23 mouse cellular contexts compared by ENCODE assay signal in the genomic region with DNA sequence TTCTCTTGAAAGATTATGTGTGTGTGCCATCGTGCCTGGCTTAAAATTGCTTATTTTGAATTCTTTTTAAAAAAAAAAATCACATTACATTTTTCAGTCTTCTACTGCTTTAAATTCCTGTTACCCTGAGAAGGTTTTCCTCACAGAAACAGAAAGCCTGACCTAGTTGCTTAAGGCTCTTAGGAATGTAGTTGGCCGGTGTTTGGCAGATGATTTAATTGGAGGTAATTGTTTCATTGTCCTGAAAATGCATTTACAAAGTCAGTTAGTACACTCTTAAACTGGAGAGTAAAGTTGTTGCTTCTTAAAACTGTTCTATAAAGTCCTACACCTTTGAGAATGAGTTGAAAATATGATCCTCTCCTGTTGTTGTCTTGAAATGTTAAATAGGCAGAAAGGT. TPM values are rescaled to one million over a fixed set of nuclear protein-coding genes. Genes with fewer than 3 reads are reported as not detected.
DNase-seq lines count a peak whose midpoint lies in the region; ATAC-seq lines count a peak whose summit lies in the region.
"Had no signal": no experiment of that assay in that cellular context is flagged by ENCODE, and none has a peak within 500 bp of the region (broad histone marks: within the 10 kb centered on the region; RNA-seq: fewer than 3 reads in every experiment).

No protein-coding gene starts in this region.

- H3K27ac ChIP-seq in embryonic facial prominence, embryonic 14.5 days (replicated peaks; ENCODE audit: low read depth, low read length): no peak overlapping the region
- H3K27ac ChIP-seq in embryonic facial prominence, embryonic 10.5 days (replicated peaks): no peak overlapping the region
- H3K27ac ChIP-seq: embryonic facial prominence, embryonic 13.5 days; forebrain, embryonic 13.5 days; forebrain, embryonic 15.5 days had no signal

- no peaks in the 10 kb centered on the region for H3K27me3 ChIP-seq in embryonic facial prominence, embryonic 14.5 days (replicated peaks; ENCODE audit: control insufficient read depth, insufficient read depth, low read length)
- H3K27me3 ChIP-seq in embryonic facial prominence, embryonic 10.5 days (replicated peaks; ENCODE audit: low read depth, poor library complexity, severe bottlenecking): no peaks in the 10 kb centered on the region
- H3K27me3 ChIP-seq: CH12.LX; embryonic facial prominence, embryonic 13.5 days; forebrain, embryonic 13.5 days; forebrain, embryonic 15.5 days had no signal

- no peak overlapping the region for H3K4me2 ChIP-seq in embryonic facial prominence, embryonic 14.5 days (ENCODE audit: low read depth, low read length)
- H3K4me2 ChIP-seq: embryonic facial prominence, embryonic 13.5 days; forebrain, embryonic 13.5 days; forebrain, embryonic 15.5 days had no signal

- no peaks in the 10 kb centered on the region for H3K9me3 ChIP-seq in embryonic facial prominence, embryonic 14.5 days (ENCODE audit: control insufficient read depth, low read length)
- H3K9me3 ChIP-seq in embryonic facial prominence, embryonic 10.5 days: no peaks in the 10 kb centered on the region
- H3K9me3 ChIP-seq: embryonic facial prominence, embryonic 13.5 days; forebrain, embryonic 13.5 days; forebrain, embryonic 15.5 days; G1E had no signal

- H3K9ac ChIP-seq in embryonic facial prominence, embryonic 14.5 days (ENCODE audit: low read depth, low read length): no peak overlapping the region
- H3K9ac ChIP-seq: embryonic facial prominence, embryonic 13.5 days; forebrain, embryonic 13.5 days; forebrain, embryonic 15.5 days; forebrain, postnatal 0 days had no signal

- no peak for ATAC-seq in embryonic facial prominence, embryonic 14.5 days (ENCODE audit: low read depth)
- ATAC-seq: CD4-positive, CD25-positive, alpha-beta regulatory T cell, adult 4 months; forebrain, embryonic 13.5 days; forebrain, embryonic 15.5 days; forebrain, postnatal 0 days had no signal

- H3K36me3 ChIP-seq in embryonic facial prominence, embryonic 14.5 days (ENCODE audit: control insufficient read depth, insufficient read depth, low read length): peaks cover 82% of the 10 kb centered on the region
- peaks cover 94% of the 10 kb centered on the region for H3K36me3 ChIP-seq in embryonic facial prominence, embryonic 10.5 days (replicated peaks)

- H3K4me3 ChIP-seq in embryonic facial prominence, embryonic 14.5 days (ENCODE audit: low read depth, low read length): no peak overlapping the region
- no peak overlapping the region for H3K4me3 ChIP-seq in embryonic facial prominence, embryonic 10.5 days
- H3K4me3 ChIP-seq: embryonic facial prominence, embryonic 13.5 days; forebrain, embryonic 13.5 days; forebrain, embryonic 15.5 days had no signal

- WGBS in embryonic facial prominence, embryonic 14.5 days: 77% methylated on average over 2 of the region's 2 CpGs
- WGBS in embryonic facial prominence, embryonic 10.5 days: 80% methylated on average over 2 of the region's 2 CpGs

- DNase-seq in embryonic facial prominence, embryonic 14.5 days (ENCODE audit: low spot score): peak; percentile 12
- no peak for DNase-seq in embryonic facial prominence, embryonic 10.5 days (ENCODE audit: low spot score)
- peak; percentile 77 for DNase-seq in Muller cell, postnatal 12 days (ENCODE audit: inconsistent ontology term)
- peak; percentile 80 for DNase-seq in retina, postnatal 1 day
- DNase-seq in urinary bladder, postnatal 10 days (ENCODE audit: low spot score): no peak
- DNase-seq: adrenal gland, adult 2 months; adrenal gland, postnatal 10 days; adrenal gland, postnatal 25 days; B cell, adult 2 months; cerebellum, adult 11 months; cerebellum, adult 18-20 months; cerebellum, adult 8-10 months; cerebellum, postnatal 10 days; cerebellum, postnatal 25 days; forebrain, postnatal 0 days had no signal

- no peaks in the 10 kb centered on the region for H3K4me1 ChIP-seq in embryonic facial prominence, embryonic 14.5 days (ENCODE audit: control insufficient read depth, insufficient read depth, low read length)
- no peaks in the 10 kb centered on the region for H3K4me1 ChIP-seq in embryonic facial prominence, embryonic 10.5 days
- H3K4me1 ChIP-seq: embryonic facial prominence, embryonic 13.5 days; forebrain, embryonic 13.5 days; forebrain, embryonic 15.5 days had no signal

RNA-seq across cellular contexts. Expression of a gene that starts 10.8 kb away (rescaled TPM):
- 0.11 TPM in 1 of 2 replicates, not detected in the other for polyA plus RNA-seq in embryonic facial prominence, embryonic 14.5 days (2014; fragmentation: Nextera tagmentation; extraction: Ambion mirVana)
- 0.14 TPM in 1 of 2 replicates, not detected in the other for polyA plus RNA-seq in embryonic facial prominence, embryonic 10.5 days (2016; fragmentation: Nextera tagmentation; extraction: Ambion mirVana)
- polyA plus RNA-seq: CD4-positive, CD25-positive, alpha-beta regulatory T cell, adult 4 months; embryonic facial prominence, embryonic 11.5 days; embryonic facial prominence, embryonic 13.5 days; forebrain, embryonic 11.5 days; forebrain, embryonic 15.5 days; forebrain, postnatal 0 days; G1E had no signal

RNA-seq across cellular contexts. Expression of a gene that starts 27.8 kb away (rescaled TPM):
- 228 and 238 TPM in 2 replicates for polyA plus RNA-seq in embryonic facial prominence, embryonic 14.5 days (2014; fragmentation: Nextera tagmentation; extraction: Ambion mirVana)
- polyA plus RNA-seq in embryonic facial prominence, embryonic 10.5 days (2016; fragmentation: Nextera tagmentation; extraction: Ambion mirVana): 306 and 312 TPM in 2 replicates

Comparison
In these comparisons a context has a peak if more than half of its experiments do, and no peak if none do; other contexts are left out.
1. DNase-seq: peak in embryonic facial prominence, embryonic 14.5 days (single experiment), Muller cell, postnatal 12 days (single experiment) and retina, postnatal 1 day (single experiment); none in embryonic facial prominence, embryonic 10.5 days (single experiment) and urinary bladder, postnatal 10 days (single experiment).